Mouse (Mus musculus): ENCODE results near the gene Zmiz1. TPM values are rescaled to one million over a fixed set of nuclear protein-coding genes. Genes with fewer than 3 reads are reported as not detected.

Gene Zmiz1
- polyA plus RNA-seq, 1 experiment, result 27.3 TPM

- Histone ChIP-seq H3K79me3 (ENCODE audit: low read depth) (peaks cover 8% of the 10 kb centered on the region), H3K4me3 (ENCODE audit: insufficient read depth, poor library complexity, severe bottlenecking) (no peak overlapping the region), H3K79me2 (ENCODE audit: control insufficient read depth, insufficient read depth) (peaks cover 81% of the 10 kb centered on the region), H3ac (ENCODE audit: control insufficient read depth, insufficient read length, low read depth) (no peak overlapping the region), H3K36me3 (ENCODE audit: control insufficient read depth, insufficient read depth) (peaks cover 46% of the 10 kb centered on the region), H3K27me3 (ENCODE audit: control insufficient read depth, insufficient read depth, insufficient read length) (no peaks in the 10 kb centered on the region)
- TF ChIP-seq CTCF (IDR thresholded peaks at IDR 0.05; ENCODE audit: control insufficient read depth, insufficient read depth, insufficient read length), result no peak
- TF ChIP-seq MAX (IDR thresholded peaks at IDR 0.05), result no peak
- TF ChIP-seq MYOG (IDR thresholded peaks at IDR 0.05; ENCODE audit: control insufficient read depth, extremely low read depth, insufficient read length), result no peak
- no peak for TF ChIP-seq CEBPB (IDR thresholded peaks at IDR 0.05; ENCODE audit: low read depth)
- no peak for TF ChIP-seq USF1 (IDR thresholded peaks at IDR 0.05; ENCODE audit: low read depth)
- no peak for TF ChIP-seq MYOD1 (IDR thresholded peaks at IDR 0.05; ENCODE audit: control insufficient read depth, insufficient read length, low read depth)
- no peak for TF ChIP-seq FOSL1 (IDR thresholded peaks at IDR 0.05; ENCODE audit: insufficient read depth, low read length, poor library complexity, severe bottlenecking)
These were observed 78.4 kb downstream of the Zmiz1 start for GRCm38 (mm10) chr14:25537351-25537750.

- TF ChIP-seq FOSL1 (IDR thresholded peaks at IDR 0.05; ENCODE audit: insufficient read depth, low read length, poor library complexity, severe bottlenecking) (no peak), MAX (IDR thresholded peaks at IDR 0.05) (no peak), CEBPB (IDR thresholded peaks at IDR 0.05; ENCODE audit: low read depth) (no peak), CTCF (IDR thresholded peaks at IDR 0.05; ENCODE audit: control insufficient read depth, insufficient read depth, insufficient read length) (no peak), MYOD1 (IDR thresholded peaks at IDR 0.05; ENCODE audit: control insufficient read depth, insufficient read length, low read depth) (no peak), MYOG (IDR thresholded peaks at IDR 0.05; ENCODE audit: control insufficient read depth, extremely low read depth, insufficient read length) (no peak), USF1 (IDR thresholded peaks at IDR 0.05; ENCODE audit: low read depth) (no peak)
- peaks cover 46% of the 10 kb centered on the region for H3K36me3 ChIP-seq (ENCODE audit: control insufficient read depth, insufficient read depth)
These were observed 79.5 kb downstream of the Zmiz1 start for GRCm38 (mm10) chr14:25538522-25538921.

GRCm38 (mm10) chr14:25539493-25540116 lies 80.6 kb downstream of the Zmiz1 start:
- no peak overlapping the region for H3K4me3 ChIP-seq (ENCODE audit: insufficient read depth, poor library complexity, severe bottlenecking)
- H3K27me3 ChIP-seq (ENCODE audit: control insufficient read depth, insufficient read depth, insufficient read length), result no peaks in the 10 kb centered on the region
- no peak overlapping the region for H3ac ChIP-seq (ENCODE audit: control insufficient read depth, insufficient read length, low read depth)
- H3K36me3 ChIP-seq (ENCODE audit: control insufficient read depth, insufficient read depth), result peaks cover 57% of the 10 kb centered on the region
- TF ChIP-seq FOSL1 (IDR thresholded peaks at IDR 0.05; ENCODE audit: insufficient read depth, low read length, poor library complexity, severe bottlenecking), result no peak
- no peak for TF ChIP-seq CTCF (IDR thresholded peaks at IDR 0.05; ENCODE audit: control insufficient read depth, insufficient read depth, insufficient read length)
- no peak for TF ChIP-seq MAX (IDR thresholded peaks at IDR 0.05)
- no peak for TF ChIP-seq USF1 (IDR thresholded peaks at IDR 0.05; ENCODE audit: low read depth)
- TF ChIP-seq MYOD1 (IDR thresholded peaks at IDR 0.05; ENCODE audit: control insufficient read depth, insufficient read length, low read depth), result no peak
- no peak for TF ChIP-seq MYOG (IDR thresholded peaks at IDR 0.05; ENCODE audit: control insufficient read depth, extremely low read depth, insufficient read length)
- TF ChIP-seq CEBPB (IDR thresholded peaks at IDR 0.05; ENCODE audit: low read depth), result no peak
- H3K79me2 ChIP-seq (ENCODE audit: control insufficient read depth, insufficient read depth), result peaks cover 85% of the 10 kb centered on the region
- H3K79me3 ChIP-seq (ENCODE audit: low read depth), result peaks cover 10% of the 10 kb centered on the region

More at GRCm38 (mm10) chr14:25538522-25538921, 79.5 kb downstream of the Zmiz1 start:
- no peak overlapping the region for H3K4me3 ChIP-seq (ENCODE audit: insufficient read depth, poor library complexity, severe bottlenecking)
- H3K79me2 ChIP-seq (ENCODE audit: control insufficient read depth, insufficient read depth), result peaks cover 81% of the 10 kb centered on the region
- H3K79me3 ChIP-seq (ENCODE audit: low read depth), result peaks cover 10% of the 10 kb centered on the region
- no peak overlapping the region for H3ac ChIP-seq (ENCODE audit: control insufficient read depth, insufficient read length, low read depth)
- H3K27me3 ChIP-seq (ENCODE audit: control insufficient read depth, insufficient read depth, insufficient read length), result no peaks in the 10 kb centered on the region

- no peak for TF ChIP-seq MYOD1 (IDR thresholded peaks at IDR 0.05; ENCODE audit: control insufficient read depth, insufficient read length, low read depth)
- TF ChIP-seq CTCF (IDR thresholded peaks at IDR 0.05; ENCODE audit: control insufficient read depth, insufficient read depth, insufficient read length), result no peak
- no peaks in the 10 kb centered on the region for H3K27me3 ChIP-seq (ENCODE audit: control insufficient read depth, insufficient read depth, insufficient read length)
- no peak overlapping the region for H3K4me3 ChIP-seq (ENCODE audit: insufficient read depth, poor library complexity, severe bottlenecking)
- H3K36me3 ChIP-seq (ENCODE audit: control insufficient read depth, insufficient read depth), result peaks cover 63% of the 10 kb centered on the region
- H3K79me3 ChIP-seq (ENCODE audit: low read depth), result peaks cover 10% of the 10 kb centered on the region
- H3ac ChIP-seq (ENCODE audit: control insufficient read depth, insufficient read length, low read depth), result no peak overlapping the region
- peaks cover 83% of the 10 kb centered on the region for H3K79me2 ChIP-seq (ENCODE audit: control insufficient read depth, insufficient read depth)
These were observed 81.2 kb downstream of the Zmiz1 start for GRCm38 (mm10) chr14:25540172-25540571.

- H3K79me3 ChIP-seq (ENCODE audit: low read depth), result peaks cover 6% of the 10 kb centered on the region
- TF ChIP-seq FOSL1 (IDR thresholded peaks at IDR 0.05; ENCODE audit: insufficient read depth, low read length, poor library complexity, severe bottlenecking) (no peak), MYOG (IDR thresholded peaks at IDR 0.05; ENCODE audit: control insufficient read depth, extremely low read depth, insufficient read length) (no peak)
- H3K36me3 ChIP-seq (ENCODE audit: control insufficient read depth, insufficient read depth), result peaks cover 65% of the 10 kb centered on the region
- H3ac ChIP-seq (ENCODE audit: control insufficient read depth, insufficient read length, low read depth), result no peak overlapping the region
- H3K4me3 ChIP-seq (ENCODE audit: insufficient read depth, poor library complexity, severe bottlenecking), result no peak overlapping the region
- H3K27me3 ChIP-seq (ENCODE audit: control insufficient read depth, insufficient read depth, insufficient read length), result no peaks in the 10 kb centered on the region
- H3K79me2 ChIP-seq (ENCODE audit: control insufficient read depth, insufficient read depth), result peaks cover 74% of the 10 kb centered on the region
These were observed 82.2 kb downstream of the Zmiz1 start for GRCm38 (mm10) chr14:25541213-25541612.

- no peak overlapping the region for H3K4me3 ChIP-seq (ENCODE audit: insufficient read depth, poor library complexity, severe bottlenecking)
- no peak overlapping the region for H3ac ChIP-seq (ENCODE audit: control insufficient read depth, insufficient read length, low read depth)
- no peaks in the 10 kb centered on the region for H3K27me3 ChIP-seq (ENCODE audit: control insufficient read depth, insufficient read depth, insufficient read length)
- H3K36me3 ChIP-seq (ENCODE audit: control insufficient read depth, insufficient read depth), result peaks cover 54% of the 10 kb centered on the region
- no peak for TF ChIP-seq MYOG (IDR thresholded peaks at IDR 0.05; ENCODE audit: control insufficient read depth, extremely low read depth, insufficient read length)
- no peak for TF ChIP-seq CTCF (IDR thresholded peaks at IDR 0.05; ENCODE audit: control insufficient read depth, insufficient read depth, insufficient read length)
- TF ChIP-seq FOSL1 (IDR thresholded peaks at IDR 0.05; ENCODE audit: insufficient read depth, low read length, poor library complexity, severe bottlenecking), result no peak
- TF ChIP-seq CEBPB (IDR thresholded peaks at IDR 0.05; ENCODE audit: low read depth), result no peak
- no peak for TF ChIP-seq MAX (IDR thresholded peaks at IDR 0.05)
- TF ChIP-seq MYOD1 (IDR thresholded peaks at IDR 0.05; ENCODE audit: control insufficient read depth, insufficient read length, low read depth), result no peak
- no peak for TF ChIP-seq USF1 (IDR thresholded peaks at IDR 0.05; ENCODE audit: low read depth)
- H3K79me3 ChIP-seq (ENCODE audit: low read depth), result peaks cover 5% of the 10 kb centered on the region
- peaks cover 57% of the 10 kb centered on the region for H3K79me2 ChIP-seq (ENCODE audit: control insufficient read depth, insufficient read depth)
These were observed 84.1 kb downstream of the Zmiz1 start for GRCm38 (mm10) chr14:25543098-25543497.

All from C2C12 (cell line).